19 mouse cellular contexts compared by ENCODE assay signal in genomic region chr8:94540025-94540424, GRCm38 (mm10).
"Had no signal": no experiment of that assay in that cellular context is flagged by ENCODE, and none has a peak within 500 bp of the region (broad histone marks: within the 10 kb centered on the region; RNA-seq: fewer than 3 reads in every experiment).

No protein-coding gene starts in this region.

- H3K9me3 ChIP-seq: midbrain, embryonic 10.5 days; midbrain, embryonic 12.5 days; neural tube, embryonic 13.5 days; neural tube, embryonic 15.5 days had no signal

- H3K36me3 ChIP-seq: midbrain, embryonic 10.5 days; midbrain, embryonic 12.5 days; neural tube, embryonic 13.5 days; neural tube, embryonic 15.5 days had no signal

- H3K27ac ChIP-seq: midbrain, embryonic 10.5 days; midbrain, embryonic 12.5 days; neural tube, embryonic 13.5 days; neural tube, embryonic 15.5 days had no signal

- DNase-seq: lung, adult 18-20 months; lung, embryonic 14.5 days; lung, postnatal 10 days; lung, postnatal 4 days; midbrain, embryonic 14.5 days; retina, postnatal 1 day; right cerebral cortex, adult 18-20 months; right cerebral cortex, postnatal 25 days; right cerebral cortex, postnatal 4 days; spleen, adult 18-20 months; thymus, adult 18-20 months; thymus, postnatal 14 days; thymus, postnatal 36 days had no signal

- ATAC-seq: midbrain, embryonic 16.5 days had no signal

- H3K4me3 ChIP-seq: midbrain, embryonic 10.5 days; midbrain, embryonic 12.5 days; myocyte; neural tube, embryonic 13.5 days; neural tube, embryonic 15.5 days had no signal
